Comparison of ENCODE assay signal across 20 mouse cellular contexts in genomic region chr13:111876404-111876803, GRCm38 (mm10).
"Had no signal": no experiment of that assay in that cellular context is flagged by ENCODE, and none has a peak within 500 bp of the region (broad histone marks: within the 10 kb centered on the region; RNA-seq: fewer than 3 reads in every experiment).

No protein-coding gene starts in this region.

- H3K27ac ChIP-seq: liver, embryonic 12.5 days; liver, embryonic 14.5 days; midbrain, embryonic 10.5 days; midbrain, embryonic 12.5 days; neural tube, embryonic 13.5 days; neural tube, embryonic 15.5 days; stomach, embryonic 15.5 days had no signal

- H3K9me3 ChIP-seq: liver, embryonic 12.5 days; midbrain, embryonic 10.5 days; neural tube, embryonic 13.5 days; neural tube, embryonic 15.5 days; stomach, embryonic 15.5 days had no signal

- H3K27me3 ChIP-seq: midbrain, embryonic 12.5 days; neural tube, embryonic 13.5 days; neural tube, embryonic 15.5 days; stomach, embryonic 15.5 days had no signal

- H3K9ac ChIP-seq: liver, embryonic 12.5 days; liver, embryonic 14.5 days; midbrain, embryonic 12.5 days; neural tube, embryonic 13.5 days; neural tube, embryonic 15.5 days; stomach, embryonic 15.5 days had no signal

- H3K36me3 ChIP-seq: liver, embryonic 12.5 days; midbrain, embryonic 10.5 days; midbrain, embryonic 12.5 days; neural tube, embryonic 13.5 days; neural tube, embryonic 15.5 days; stomach, embryonic 15.5 days had no signal

- DNase-seq: lung, postnatal 10 days; lung, postnatal 4 days; midbrain, embryonic 14.5 days; retina, postnatal 1 day; right cerebral cortex, adult 18-20 months; right cerebral cortex, postnatal 25 days; right cerebral cortex, postnatal 4 days; spleen, adult 18-20 months; thymus, adult 2 months; thymus, postnatal 25 days; thymus, postnatal 4 days had no signal

- H3K4me3 ChIP-seq: liver, embryonic 12.5 days; midbrain, embryonic 10.5 days; midbrain, embryonic 12.5 days; myocyte; neural tube, embryonic 13.5 days; neural tube, embryonic 15.5 days; stomach, embryonic 15.5 days had no signal

- H3K4me2 ChIP-seq: liver, embryonic 12.5 days; midbrain, embryonic 12.5 days; neural tube, embryonic 13.5 days; neural tube, embryonic 15.5 days; stomach, embryonic 15.5 days had no signal

- H3K4me1 ChIP-seq: midbrain, embryonic 10.5 days; midbrain, embryonic 12.5 days; neural tube, embryonic 13.5 days; neural tube, embryonic 15.5 days; stomach, embryonic 15.5 days had no signal

- ATAC-seq: liver, embryonic 12.5 days; midbrain, embryonic 16.5 days had no signal
